ENCODE assay signal across 8 mouse cellular contexts in the genomic region with DNA sequence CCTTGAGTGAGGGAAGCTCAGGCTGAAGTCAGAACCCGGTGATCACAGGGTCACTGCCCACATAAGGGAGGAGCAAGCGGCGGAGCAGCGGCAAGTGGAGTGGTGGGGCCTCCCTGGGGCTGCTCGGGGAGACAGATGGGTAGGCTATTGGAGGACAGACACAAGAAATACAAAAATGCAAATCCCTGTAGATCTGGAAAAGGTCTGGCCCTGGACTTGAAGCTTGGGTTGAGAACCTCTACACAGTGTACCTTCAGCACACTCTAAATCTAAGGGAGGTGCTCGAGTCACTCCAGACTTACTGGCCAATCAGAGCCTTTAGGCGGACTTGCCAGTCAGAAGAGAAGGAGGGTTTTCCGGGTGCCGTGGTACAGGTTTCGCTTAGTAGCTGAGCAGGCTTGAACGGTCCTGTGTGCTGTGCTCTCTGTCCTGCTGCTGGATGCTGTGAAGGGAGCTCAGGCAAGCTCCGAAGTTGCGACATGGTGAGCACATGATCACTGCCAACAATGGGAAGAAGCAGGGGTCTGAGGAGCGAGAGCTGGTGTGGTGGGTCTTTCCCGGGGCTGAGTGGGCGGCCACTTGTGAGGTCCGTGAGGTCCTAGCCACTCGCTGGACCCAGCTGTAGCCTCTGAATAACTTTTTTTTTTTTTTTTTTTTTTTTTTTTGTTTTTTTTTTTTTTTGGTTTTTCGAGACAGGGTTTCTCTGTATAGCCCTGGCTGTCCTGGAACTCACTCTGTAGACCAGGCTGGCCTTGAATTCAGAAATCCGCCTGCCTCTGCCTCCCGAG.
DNase-seq lines count a peak whose midpoint lies in the region; ATAC-seq and TF ChIP-seq lines count a peak whose summit lies in the region.
"Not testable (repeated sequence)": the region's sequence is repeated elsewhere in the genome, so short reads cannot be mapped to it uniquely, and the experiment has no call there.

No protein-coding gene starts in this region.

- not testable (repeated sequence) for H3K27me3 ChIP-seq in Patski; hindbrain, embryonic 13.5 days

- H3K9ac ChIP-seq in hindbrain, embryonic 13.5 days = peak overlapping the region; percentile 68

- H3K9me3 ChIP-seq in hindbrain, embryonic 13.5 days = not testable (repeated sequence)

- not testable (repeated sequence) for DNase-seq in Patski (ENCODE audit: low read depth, low spot score)
- DNase-seq in cerebellum, postnatal 14 days = peak; percentile 67 to 69
- peak; percentile 56 to 66 for DNase-seq in frontal cortex, postnatal 14 days (ENCODE audit: low spot score in 2 of 2)
- peak; percentile 47 to 59 for DNase-seq in layer of hippocampus, postnatal 25 days (ENCODE audit: extremely low spot score in 1 of 2, low spot score in 1 of 2)
- DNase-seq in lung, postnatal 25 days (ENCODE audit: low spot score) = peak; percentile 86
- DNase-seq in retina, postnatal 1 day = peak; percentile 75
- peak; percentile 70 to 74 for DNase-seq in urinary bladder, adult 18-20 months (ENCODE audit: low spot score in 2 of 2)

- not testable (repeated sequence) for H3K4me1 ChIP-seq in hindbrain, embryonic 13.5 days (replicated peaks)

- H3K4me2 ChIP-seq in hindbrain, embryonic 13.5 days = peak overlapping the region; percentile 62

- not testable (repeated sequence) for TF ChIP-seq CTCF in Patski (IDR thresholded peaks at IDR 0.05)

- not testable (repeated sequence) for H3K27ac ChIP-seq in hindbrain, embryonic 13.5 days

- WGBS in hindbrain, embryonic 13.5 days = 13% methylated on average over 21 of the region's 21 CpGs

- POLR2A ChIA-PET in Patski (lab: Charles Lee) = not testable (repeated sequence)

- in situ Hi-C loops in Patski (cut with MboI; ENCODE audit: low pct_unique_long_range_greater_than_20kb) = not testable (repeated sequence)

- H3K36me3 ChIP-seq in hindbrain, embryonic 13.5 days = not testable (repeated sequence)

- peak overlapping the region; percentile 49 for H3K4me3 ChIP-seq in hindbrain, embryonic 13.5 days

- CTCF ChIA-PET in Patski (lab: Charles Lee) = not testable (repeated sequence)

- ATAC-seq in Patski = peak; percentile 100
- ATAC-seq in hindbrain, embryonic 13.5 days (ENCODE audit: low FRiP score) = peak; percentile 98
